Mouse (Mus musculus) fat pad, adult 2 months (tissue): Measurements from ENCODE around the gene H2-Q4.
"Not testable (repeated sequence)": the region's sequence is repeated elsewhere in the genome, so short reads cannot be mapped to it uniquely, and the experiment has no call there.

Experiments used
- DNase-seq: peaks from one replicate; pipeline ENCODE4 v3.0.0-alpha.2; 2011; ENCODE audit warnings: low read depth, low spot score; ENCODE audit errors: extremely low read depth

H2-Q4 gene

GRCm38 (mm10) chr17:35419564-35419963, 40.1 kb downstream of the H2-Q4 start:
- DNase-seq, result not testable (repeated sequence)

- not testable (repeated sequence) for DNase-seq
Observed at GRCm38 (mm10) chr17:35420206-35420810, 40.9 kb downstream of the H2-Q4 start.

GRCm38 (mm10) chr17:35421331-35421730, 41.9 kb downstream of the H2-Q4 start:
- DNase-seq, result not testable (repeated sequence)

- not testable (repeated sequence) for DNase-seq
Observed at GRCm38 (mm10) chr17:35422360-35422759, 42.9 kb downstream of the H2-Q4 start.

- DNase-seq, result not testable (repeated sequence)
Observed at GRCm38 (mm10) chr17:35423131-35423810, 43.9 kb downstream of the H2-Q4 start.

- not testable (repeated sequence) for DNase-seq
Observed at GRCm38 (mm10) chr17:35424106-35424505, 44.7 kb downstream of the H2-Q4 start.

- not testable (repeated sequence) for DNase-seq
Observed at GRCm38 (mm10) chr17:35424624-35425416, 45.4 kb downstream of the H2-Q4 start, which contains the start of gene H2-Q6. Gene H2-Q6 (plus strand): TSS chr17:35424850.

GRCm38 (mm10) chr17:35425474-35425873, 46.1 kb downstream of the H2-Q4 start:
- not testable (repeated sequence) for DNase-seq

- not testable (repeated sequence) for DNase-seq
Observed at GRCm38 (mm10) chr17:35428883-35429282, 49.5 kb downstream of the H2-Q4 start.

- DNase-seq, result not testable (repeated sequence)
Observed at GRCm38 (mm10) chr17:35430671-35431070, 51.3 kb downstream of the H2-Q4 start.

GRCm38 (mm10) chr17:35432167-35432566, 52.8 kb downstream of the H2-Q4 start:
- DNase-seq, result not testable (repeated sequence)

GRCm38 (mm10) chr17:35434836-35435235, 55.4 kb downstream of the H2-Q4 start:
- DNase-seq, result not testable (repeated sequence)
